Mouse (Mus musculus) heart, embryonic 15.5 days (tissue): ENCODE data around the gene Drc7. TPM values are rescaled to one million over a fixed set of nuclear protein-coding genes. Genes with fewer than 3 reads are reported as not detected.

Experiments used
- ATAC-seq: fragments of 200-750 bp; cut with Nextera tagmentation; replicated peaks from 2 replicates; pipeline ENCODE4 v1.8.0; 2017; ENCODE audit warnings: low read depth, moderate TSS enrichment; ENCODE audit not compliant: insufficient number of reproducible peaks, insufficient read depth, low FRiP score
- H3K27ac ChIP-seq: fragments of 300-500 bp; sonication (generic); 2 replicates; pipeline ENCODE4 v1.5.1; 2015; ENCODE audit warnings: mild to moderate bottlenecking, inconsistent platforms
- H3K27me3 ChIP-seq: fragments of 300-500 bp; sonication (generic); 2 replicates; pipeline ENCODE4 v1.6.1; 2015; ENCODE audit warnings: inconsistent platforms
- H3K36me3 ChIP-seq: fragments of 300-500 bp; sonication (generic); 2 replicates; pipeline ENCODE4 v1.6.1; 2015; ENCODE audit warnings: mild to moderate bottlenecking, inconsistent platforms
- H3K4me1 ChIP-seq: fragments of 300-500 bp; sonication (generic); replicated peaks from 2 replicates; pipeline ENCODE4 v1.6.1; 2015; ENCODE audit warnings: inconsistent platforms
- H3K4me2 ChIP-seq: fragments of 300-500 bp; sonication (generic); 2 replicates; pipeline ENCODE4 v1.6.1; 2015; ENCODE audit warnings: inconsistent platforms, mild to moderate bottlenecking, moderate library complexity
- H3K4me3 ChIP-seq: fragments of 300-500 bp; sonication (generic); 2 replicates; pipeline ENCODE4 v1.5.1; 2015; ENCODE audit warnings: mild to moderate bottlenecking, inconsistent platforms
- H3K9ac ChIP-seq: fragments of 300-500 bp; sonication (generic); 2 replicates; pipeline ENCODE4 v1.6.1; 2015; ENCODE audit warnings: mild to moderate bottlenecking, inconsistent platforms
- H3K9me3 ChIP-seq: fragments of 300-500 bp; sonication (generic); replicated peaks from 2 replicates; pipeline ENCODE4 v1.6.1; 2016; ENCODE audit warnings: inconsistent platforms
- WGBS: fragments of 180-500 bp; shearing (Covaris S2); methylation state at CpG from one replicate; pipeline ENCODE4 v1.1.7; 2015; ENCODE audit warnings: mixed read lengths; 5-methylcytosine and 5-hydroxymethylcytosine counted together
- polyA plus RNA-seq: library from polyadenylated mRNA; unstranded; fragments of >200 nt; fragmentation: Nextera tagmentation; extraction: Ambion mirVana; gene quantifications from 2 replicates; pipeline ENCODE4 v1.2.1, GENCODE M21; 2015

Gene Drc7
- polyA plus RNA-seq, 1 experiment from 2014 or later, result 0.04 TPM

DNA sequence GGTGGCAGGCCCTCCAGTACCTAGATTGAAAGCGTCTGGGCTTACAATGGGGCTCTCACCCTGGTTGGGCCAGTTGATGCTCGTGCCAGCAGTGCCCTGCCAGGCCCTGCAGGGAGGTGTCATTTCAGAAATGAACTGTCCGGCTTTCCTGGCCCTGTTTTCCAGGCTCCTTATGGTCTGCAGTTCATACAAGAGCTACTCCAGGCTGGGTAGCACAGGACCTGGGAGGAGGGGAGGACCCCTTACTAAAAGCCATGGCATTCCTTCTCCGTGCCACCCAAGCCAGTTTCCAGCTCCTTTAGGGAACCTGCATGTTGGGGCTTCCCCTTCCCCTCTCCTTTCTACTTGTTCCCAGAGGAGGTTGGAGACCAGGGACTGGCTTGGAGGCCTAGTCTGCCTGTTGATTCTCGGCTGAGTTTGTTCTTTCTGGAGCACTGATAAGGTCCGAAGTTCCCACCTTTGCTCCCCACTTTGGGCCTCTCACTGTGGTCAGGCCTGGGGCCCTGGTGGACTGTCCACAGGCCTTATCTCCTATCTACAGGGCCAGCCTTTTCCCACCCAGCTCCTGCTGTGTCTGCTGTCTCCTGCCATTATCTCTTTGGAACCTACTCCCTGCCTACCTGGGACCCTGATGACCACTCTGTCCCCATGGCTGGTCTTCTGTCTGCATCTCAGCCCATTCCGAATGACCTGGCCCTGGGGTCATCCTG, 30.7 kb downstream of the Drc7 start:
- no peak overlapping the region for H3K4me2 ChIP-seq
- H3K9ac ChIP-seq, result no peak overlapping the region
- no peaks in the 10 kb centered on the region for H3K27me3 ChIP-seq
- ATAC-seq, result no peak
- H3K9me3 ChIP-seq, result no peaks in the 10 kb centered on the region
- H3K4me3 ChIP-seq, result no peak overlapping the region
- peaks cover 12% of the 10 kb centered on the region for H3K4me1 ChIP-seq
- H3K27ac ChIP-seq, result no peak overlapping the region
- H3K36me3 ChIP-seq, result peaks cover 20% of the 10 kb centered on the region; the same call in 1 of the 2 replicates
- WGBS, result 68% methylated on average over 7 of the region's 7 CpGs

GRCm38 (mm10) chr8:95093574-95093973, 38.7 kb downstream of the Drc7 start:
- H3K4me1 ChIP-seq, result peaks cover 13% of the 10 kb centered on the region
- H3K4me3 ChIP-seq, result no peak overlapping the region
- no peaks in the 10 kb centered on the region for H3K27me3 ChIP-seq
- H3K27ac ChIP-seq, result 0 out of 2 replicates have a peak overlapping the region, but pooled peaks have one; percentile 38
- H3K9me3 ChIP-seq, result no peaks in the 10 kb centered on the region
- no peak for ATAC-seq
- no peak overlapping the region for H3K4me2 ChIP-seq
- H3K36me3 ChIP-seq, result peaks cover 29% of the 10 kb centered on the region
- WGBS, result 59% methylated on average over 4 of the region's 4 CpGs
- H3K9ac ChIP-seq, result no peak overlapping the region

GRCm38 (mm10) chr8:95099009-95099408, 44.1 kb downstream of the Drc7 start:
- 0 out of 2 replicates have a peak, but pooled peaks have one; percentile 13 for ATAC-seq

DNA sequence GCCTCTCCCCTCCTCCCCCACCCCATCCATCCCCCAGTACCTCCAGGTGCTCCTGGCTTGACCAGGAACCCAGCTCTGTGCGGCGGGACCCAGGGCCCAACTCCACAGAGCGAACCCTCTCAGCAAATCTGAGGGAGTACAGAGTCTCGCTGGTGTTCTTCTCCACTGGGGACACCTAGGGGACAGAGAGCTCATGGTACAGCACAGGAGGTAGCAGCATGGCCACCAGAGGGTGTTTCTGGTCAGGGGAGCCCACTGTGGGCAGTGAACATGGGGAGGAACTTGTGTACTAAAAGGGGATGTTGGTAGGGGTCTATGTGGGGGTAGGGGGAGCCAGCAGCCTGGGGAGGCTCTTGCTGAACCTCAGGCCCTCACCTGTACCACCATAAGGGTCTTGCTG, 47.1 kb downstream of the Drc7 start:
- H3K36me3 ChIP-seq, result peaks cover 46% of the 10 kb centered on the region
- H3K27ac ChIP-seq, result no peak overlapping the region
- no peaks in the 10 kb centered on the region for H3K9me3 ChIP-seq
- H3K4me3 ChIP-seq, result no peak overlapping the region
- no peak for ATAC-seq
- H3K9ac ChIP-seq, result no peak overlapping the region
- 68% methylated on average over 4 of the region's 4 CpGs for WGBS
- no peaks in the 10 kb centered on the region for H3K4me1 ChIP-seq
- no peaks in the 10 kb centered on the region for H3K27me3 ChIP-seq
- no peak overlapping the region for H3K4me2 ChIP-seq

More at GRCm38 (mm10) chr8:95099009-95099408, 44.1 kb downstream of the Drc7 start:
- Histone ChIP-seq H3K4me2 (no peak overlapping the region), H3K4me3 (no peak overlapping the region), H3K4me1 (peaks cover under 1% of the 10 kb centered on the region), H3K9ac (no peak overlapping the region), H3K27ac (no peak overlapping the region), H3K27me3 (no peaks in the 10 kb centered on the region), H3K9me3 (no peaks in the 10 kb centered on the region), H3K36me3 (peaks cover 39% of the 10 kb centered on the region)
- 22% methylated on average over 5 of the region's 5 CpGs for WGBS

- no peak for ATAC-seq
- no peak overlapping the region for H3K9ac ChIP-seq
- no peak overlapping the region for H3K27ac ChIP-seq
- H3K4me1 ChIP-seq, result no peaks in the 10 kb centered on the region
- no peaks in the 10 kb centered on the region for H3K9me3 ChIP-seq
- no peak overlapping the region for H3K4me3 ChIP-seq
- 0 out of 2 replicates have a peak, but pooled peaks cover 4% of the 10 kb centered on the region for H3K27me3 ChIP-seq
- H3K4me2 ChIP-seq, result no peak overlapping the region
- peaks cover 20% of the 10 kb centered on the region; the same call in 1 of the 2 replicates for H3K36me3 ChIP-seq
- 90% methylated on average over 13 of the region's 13 CpGs for WGBS
Observed at GRCm38 (mm10) chr8:95107306-95107705, 52.4 kb downstream of the Drc7 start.

GRCm38 (mm10) chr8:95112594-95112993, 57.7 kb downstream of the Drc7 start:
- no peaks in the 10 kb centered on the region for H3K9me3 ChIP-seq
- H3K4me1 ChIP-seq, result no peaks in the 10 kb centered on the region
- H3K27ac ChIP-seq, result no peak overlapping the region
- ATAC-seq, result no peak
- no peak overlapping the region for H3K9ac ChIP-seq
- no peak overlapping the region for H3K4me2 ChIP-seq
- H3K4me3 ChIP-seq, result no peak overlapping the region
- H3K27me3 ChIP-seq, result 0 out of 2 replicates have a peak, but pooled peaks cover 4% of the 10 kb centered on the region
- 90% methylated on average over 3 of the region's 3 CpGs for WGBS
- peaks cover under 1% of the 10 kb centered on the region; the same call in 1 of the 2 replicates for H3K36me3 ChIP-seq

DNA sequence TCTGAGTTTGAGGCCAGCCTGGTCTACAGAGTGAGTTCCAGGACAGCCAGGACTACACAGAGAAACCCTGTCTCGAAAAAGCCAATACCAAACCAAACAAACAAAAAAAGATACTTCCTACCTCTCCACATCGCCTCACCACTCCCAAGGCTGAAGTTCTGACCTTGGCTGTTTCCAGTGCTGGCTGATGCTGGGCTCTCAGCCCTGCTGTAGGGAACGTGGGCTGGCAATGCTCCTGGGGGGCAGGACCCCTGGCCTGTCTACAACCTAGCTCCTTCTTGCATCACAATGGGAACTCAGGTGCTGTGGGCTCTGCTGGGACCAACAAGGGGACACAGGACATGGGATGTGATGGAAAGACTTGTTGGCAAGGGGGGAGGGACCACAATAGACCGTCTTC, 58.2 kb downstream of the Drc7 start:
- H3K4me2 ChIP-seq, result no peak overlapping the region
- H3K9me3 ChIP-seq, result no peaks in the 10 kb centered on the region
- 0 out of 2 replicates have a peak, but pooled peaks cover 4% of the 10 kb centered on the region for H3K27me3 ChIP-seq
- no peaks in the 10 kb centered on the region for H3K4me1 ChIP-seq
- no peak overlapping the region for H3K9ac ChIP-seq
- no peak overlapping the region for H3K27ac ChIP-seq
- H3K36me3 ChIP-seq, result no peaks in the 10 kb centered on the region
- WGBS, result 74% methylated on average over 4 of the region's 4 CpGs
- no peak; the same call in 1 of the 2 replicates for ATAC-seq
- H3K4me3 ChIP-seq, result no peak overlapping the region

DNA sequence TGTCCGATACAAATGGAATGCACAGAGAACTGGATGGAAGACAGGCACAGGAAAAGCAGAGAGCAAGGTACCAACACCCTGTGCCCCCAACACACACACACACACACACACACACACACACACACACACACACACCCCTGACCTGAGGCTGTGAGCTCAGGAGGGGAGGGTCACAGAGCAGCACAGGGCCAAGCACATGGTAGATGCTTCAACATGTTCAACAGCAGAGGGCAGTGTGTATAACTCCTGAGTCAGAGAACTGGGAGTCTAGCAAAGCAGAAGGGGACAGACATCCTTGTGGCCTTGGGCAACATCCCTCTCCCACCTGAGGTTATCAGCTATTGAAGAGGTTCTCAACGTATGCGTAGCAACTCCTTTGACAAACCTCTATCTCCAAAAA, 58.8 kb downstream of the Drc7 start:
- Histone ChIP-seq H3K4me2 (no peak overlapping the region), H3K4me1 (no peaks in the 10 kb centered on the region), H3K36me3 (no peaks in the 10 kb centered on the region), H3K9ac (no peak overlapping the region), H3K27me3 (0 out of 2 replicates have a peak, but pooled peaks cover 4% of the 10 kb centered on the region), H3K9me3 (no peaks in the 10 kb centered on the region), H3K4me3 (no peak overlapping the region), H3K27ac (no peak overlapping the region)
- 0 out of 2 replicates have a peak, but pooled peaks have one; percentile 39 for ATAC-seq
- 55% methylated on average over 3 of the region's 3 CpGs for WGBS

DNA sequence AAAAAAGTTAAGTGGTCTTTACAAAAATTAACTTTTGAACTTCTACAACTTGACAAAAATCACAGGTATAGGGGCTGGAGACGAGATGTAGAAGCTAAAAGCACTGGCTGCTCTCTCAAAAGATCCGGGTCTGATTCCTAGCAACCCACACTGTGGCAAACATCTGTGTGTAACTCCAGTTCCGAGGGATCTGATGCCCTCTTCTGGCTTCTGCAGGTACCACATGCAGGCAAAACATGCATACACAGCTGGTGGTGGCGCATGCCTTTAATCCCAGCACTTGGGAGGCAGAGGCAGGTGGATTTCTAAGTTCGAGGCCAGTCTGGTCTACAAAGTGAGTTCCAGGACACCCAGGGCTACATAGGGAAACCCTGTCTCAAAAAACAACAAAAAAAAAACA, 68.6 kb downstream of the Drc7 start:
- 92% methylated on average over 5 of the region's 5 CpGs for WGBS
- Histone ChIP-seq H3K4me3 (no peak overlapping the region), H3K9me3 (no peaks in the 10 kb centered on the region), H3K4me1 (no peaks in the 10 kb centered on the region), H3K9ac (no peak overlapping the region), H3K27me3 (no peaks in the 10 kb centered on the region), H3K36me3 (peaks cover 10% of the 10 kb centered on the region; the same call in 1 of the 2 replicates), H3K4me2 (no peak overlapping the region), H3K27ac (no peak overlapping the region)
- ATAC-seq, result no peak

- whole genome bisulfite sequencing, result 93% methylated on average over 11 of the region's 11 CpGs
- H3K9me3 ChIP-seq, result no peaks in the 10 kb centered on the region
- H3K9ac ChIP-seq, result no peak overlapping the region
- peaks cover 13% of the 10 kb centered on the region; the same call in 1 of the 2 replicates for H3K36me3 ChIP-seq
- H3K4me1 ChIP-seq, result 0 out of 2 replicates have a peak, but pooled peaks cover 5% of the 10 kb centered on the region
- no peak for ATAC-seq
- H3K4me2 ChIP-seq, result no peak overlapping the region
- H3K27ac ChIP-seq, result no peak overlapping the region
- H3K27me3 ChIP-seq, result no peaks in the 10 kb centered on the region
- no peak overlapping the region for H3K4me3 ChIP-seq
Observed at GRCm38 (mm10) chr8:95126497-95126896, 71.6 kb downstream of the Drc7 start.

GRCm38 (mm10) chr8:95127658-95128057, 72.8 kb downstream of the Drc7 start:
- 64% methylated on average over 9 of the region's 9 CpGs for WGBS

More at GRCm38 (mm10) chr8:95127658-95128057, 72.8 kb downstream of the Drc7 start:
- ATAC-seq, result no peak
- Histone ChIP-seq H3K9ac (no peak overlapping the region), H3K4me1 (0 out of 2 replicates have a peak, but pooled peaks cover 5% of the 10 kb centered on the region), H3K4me3 (no peak overlapping the region), H3K36me3 (peaks cover 16% of the 10 kb centered on the region; the same call in 1 of the 2 replicates), H3K9me3 (no peaks in the 10 kb centered on the region), H3K27ac (no peak overlapping the region), H3K4me2 (no peak overlapping the region), H3K27me3 (no peaks in the 10 kb centered on the region)
